Mouse (Mus musculus) midbrain, embryonic 14.5 days (tissue): Measurements from ENCODE around the gene Nudc. TPM values are rescaled to one million over a fixed set of nuclear protein-coding genes. Genes with fewer than 3 reads are reported as not detected.

Source experiments
- ATAC-seq: fragments of 200-750 bp; cut with Nextera tagmentation; 2 replicates; pipeline ENCODE4 v1.8.0; 2017; ENCODE audit warnings: moderate number of reproducible peaks, moderate library complexity; ENCODE audit not compliant: low FRiP score, low TSS enrichment
- DNase-seq: peaks from one replicate; pipeline ENCODE4 v3.0.0-alpha.2; 2015
- H3K27ac ChIP-seq: fragments of 300-500 bp; sonication (generic); replicated peaks from 2 replicates; pipeline ENCODE4 v1.5.1; 2014; ENCODE audit warnings: mild to moderate bottlenecking, low read depth, low read length, moderate library complexity
- H3K27me3 ChIP-seq: fragments of 300-500 bp; sonication (generic); 2 replicates; pipeline ENCODE4 v1.6.1; 2014; ENCODE audit warnings: low read length, control low read depth, mixed read lengths; ENCODE audit not compliant: control insufficient read depth, insufficient read depth
- H3K36me3 ChIP-seq: fragments of 300-500 bp; sonication (generic); 2 replicates; pipeline ENCODE4 v1.6.1; 2014; ENCODE audit warnings: low read length, control low read depth; ENCODE audit not compliant: control insufficient read depth, insufficient read depth
- H3K4me1 ChIP-seq: fragments of 300-500 bp; sonication (generic); 2 replicates; pipeline ENCODE4 v1.6.1; 2014; ENCODE audit warnings: mild to moderate bottlenecking, antibody characterized with exemption, low read length, control low read depth; ENCODE audit not compliant: control insufficient read depth, insufficient read depth
- H3K4me2 ChIP-seq: fragments of 300-500 bp; sonication (generic); 2 replicates; pipeline ENCODE4 v1.6.1; 2014; ENCODE audit warnings: mild to moderate bottlenecking, low read length, moderate library complexity
- H3K4me3 ChIP-seq: fragments of 300-500 bp; sonication (generic); replicated peaks from 2 replicates; pipeline ENCODE4 v1.5.1; 2014; ENCODE audit warnings: low read depth, low read length
- H3K9ac ChIP-seq: fragments of 300-500 bp; sonication (generic); replicated peaks from 2 replicates; pipeline ENCODE4 v1.6.1; 2014; ENCODE audit warnings: mild to moderate bottlenecking, low read length, moderate library complexity
- H3K9me3 ChIP-seq: fragments of 300-500 bp; sonication (generic); 2 replicates; pipeline ENCODE4 v1.6.1; 2016; ENCODE audit warnings: low read length, control low read depth, mixed read lengths; ENCODE audit not compliant: control insufficient read depth
- WGBS: fragments of 180-500 bp; shearing (Covaris S2); extraction: QIAGEN DNeasy Blood & Tissue Kit; methylation state at CpG from one replicate; pipeline ENCODE4 v1.1.7; 2014; 5-methylcytosine and 5-hydroxymethylcytosine counted together
- polyA plus RNA-seq: library from polyadenylated mRNA; unstranded; fragments of >200 nt; fragmentation: Nextera tagmentation; extraction: Ambion mirVana; gene quantifications from 2 replicates; pipeline ENCODE4 v1.2.1, GENCODE M21; 2014

The Nudc gene
- polyA plus RNA-seq, 1 experiment from 2014 or later, result 162 TPM

DNA sequence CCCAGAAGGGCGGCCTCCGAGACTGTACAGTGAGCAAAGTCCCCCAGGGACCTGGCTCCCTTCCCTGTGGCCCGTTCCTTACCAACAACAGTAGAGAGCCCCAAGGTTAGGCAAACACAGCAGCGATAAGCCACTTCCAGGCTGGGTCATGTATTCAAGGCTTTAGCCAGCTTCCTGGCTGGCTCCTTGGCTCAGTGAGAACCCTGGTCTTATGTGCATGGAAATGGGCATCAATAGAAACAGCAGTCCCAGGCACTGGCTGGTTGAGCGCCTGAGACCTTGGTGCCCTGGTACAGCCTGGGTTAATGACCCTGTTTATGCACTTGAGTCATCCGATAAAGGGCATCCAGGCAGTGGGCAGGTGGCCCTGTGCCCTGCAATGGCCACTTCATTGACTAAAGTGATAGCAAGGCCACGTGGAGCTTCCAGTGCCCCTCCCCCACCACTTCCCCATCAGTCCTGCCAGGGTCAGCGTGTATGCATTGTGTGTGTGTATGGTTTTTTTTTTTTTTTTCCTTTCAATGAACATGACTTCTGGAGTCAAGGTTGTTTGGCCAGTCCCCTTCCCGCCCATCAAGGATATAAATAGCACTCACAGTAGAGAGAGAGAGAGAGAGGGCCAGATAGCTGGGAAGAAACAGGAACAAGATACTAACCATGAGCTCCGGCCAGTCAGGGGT is 7.1 kb upstream of the Nudc start, which contains the start of gene Nr0b2:
TSS of gene Nr0b2 (plus strand) at position 609 of the 680 bp plus-strand sequence.
- no peak for DNase-seq
- no peak within 1 kb of the TSS for H3K4me3 ChIP-seq
- no peak within 1 kb of the TSS for H3K4me2 ChIP-seq
- H3K36me3 ChIP-seq, result no peaks in the 10 kb centered on the region
- no peak within 1 kb of the TSS for H3K27ac ChIP-seq
- ATAC-seq, result no peak
- no peaks in the 10 kb centered on the region for H3K9me3 ChIP-seq
- no peaks in the 10 kb centered on the region for H3K4me1 ChIP-seq
- 79% methylated on average over 10 of the region's 10 CpGs for WGBS
- H3K27me3 ChIP-seq, result no peaks in the 10 kb centered on the region
- no peak within 1 kb of the TSS for H3K9ac ChIP-seq

DNA sequence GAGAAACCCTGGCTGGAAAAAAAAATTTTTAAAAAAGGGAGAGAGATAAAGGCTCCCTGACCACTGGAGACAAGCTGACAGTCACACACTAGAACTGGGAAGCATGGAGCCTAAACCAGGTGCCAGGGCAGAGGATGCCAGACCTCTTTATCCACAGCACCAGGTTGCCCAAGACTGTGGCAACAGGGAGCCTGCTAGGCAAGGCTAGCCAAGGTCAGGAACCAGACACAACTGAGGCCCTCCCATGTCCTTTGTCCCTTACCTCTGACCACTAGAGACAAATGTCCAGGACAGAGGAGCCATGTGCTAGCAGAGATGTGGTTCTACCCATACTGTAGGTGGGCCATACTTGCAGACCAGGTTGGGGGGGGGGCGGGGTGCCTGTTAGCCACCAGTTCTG is 6.2 kb upstream of the Nudc start:
- Histone ChIP-seq H3K4me2 (no peak overlapping the region), H3K27ac (no peak overlapping the region), H3K4me1 (no peaks in the 10 kb centered on the region), H3K27me3 (no peaks in the 10 kb centered on the region), H3K36me3 (no peaks in the 10 kb centered on the region), H3K9ac (no peak overlapping the region), H3K4me3 (no peak overlapping the region), H3K9me3 (no peaks in the 10 kb centered on the region)
- ATAC-seq (no peak), DNase-seq (no peak)
- 68% methylated on average over 1 of the region's 1 CpGs for WGBS

DNA sequence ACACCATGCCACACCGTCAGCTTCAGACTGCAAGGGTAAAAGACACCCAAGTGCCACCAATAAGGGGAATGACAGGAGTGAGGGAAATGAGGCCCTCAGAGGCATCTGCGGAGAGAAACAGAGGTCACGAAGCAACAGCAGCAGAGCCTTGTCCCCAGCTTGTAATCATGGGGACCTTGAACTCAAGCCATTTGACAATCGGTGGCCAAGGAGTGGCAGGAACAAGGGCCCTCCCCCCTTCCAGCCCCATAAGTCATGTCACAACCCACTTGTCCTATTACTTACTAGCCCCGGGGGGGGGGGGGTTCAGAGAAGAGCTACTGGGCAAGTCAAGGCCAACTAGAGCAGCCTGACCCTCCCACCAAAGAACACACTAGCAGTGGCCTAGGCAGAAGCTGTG is 9.1 kb downstream of the Nudc start:
- no peak overlapping the region for H3K4me2 ChIP-seq
- H3K9ac ChIP-seq, result no peak overlapping the region
- H3K27ac ChIP-seq, result no peak overlapping the region
- no peak overlapping the region for H3K4me3 ChIP-seq
- peaks cover 89% of the 10 kb centered on the region for H3K36me3 ChIP-seq
- no peaks in the 10 kb centered on the region for H3K9me3 ChIP-seq
- DNase-seq, result no peak
- H3K4me1 ChIP-seq, result no peaks in the 10 kb centered on the region
- no peaks in the 10 kb centered on the region for H3K27me3 ChIP-seq
- no peak for ATAC-seq
- WGBS, result 92% methylated on average over 5 of the region's 5 CpGs

DNA sequence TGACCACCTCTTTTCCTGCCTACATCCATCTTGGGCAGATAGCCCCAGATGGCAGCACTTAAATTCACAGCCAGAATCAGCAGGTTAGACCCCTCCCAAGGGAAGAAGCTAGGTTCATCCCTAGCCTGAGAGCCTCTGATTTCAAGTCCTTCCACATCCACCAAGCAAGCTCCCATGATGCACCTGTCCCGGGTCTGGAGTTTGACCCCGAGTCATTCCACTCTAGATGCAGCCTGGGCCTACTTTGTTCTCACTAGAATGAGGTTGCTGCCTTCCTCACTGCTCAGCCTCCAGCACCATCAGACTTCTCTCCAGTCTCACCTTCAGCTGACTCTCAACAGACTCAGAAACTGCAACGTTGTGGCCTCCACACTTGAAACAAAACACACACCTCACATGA is 9.7 kb downstream of the Nudc start:
- WGBS, result 92% methylated on average over 3 of the region's 3 CpGs
- ATAC-seq, result no peak
- H3K27ac ChIP-seq, result no peak overlapping the region
- H3K36me3 ChIP-seq, result peaks cover 90% of the 10 kb centered on the region
- no peak for DNase-seq
- H3K4me2 ChIP-seq, result no peak overlapping the region
- H3K4me1 ChIP-seq, result no peaks in the 10 kb centered on the region
- no peak overlapping the region for H3K4me3 ChIP-seq
- no peaks in the 10 kb centered on the region for H3K9me3 ChIP-seq
- H3K9ac ChIP-seq, result no peak overlapping the region
- no peaks in the 10 kb centered on the region for H3K27me3 ChIP-seq

DNA sequence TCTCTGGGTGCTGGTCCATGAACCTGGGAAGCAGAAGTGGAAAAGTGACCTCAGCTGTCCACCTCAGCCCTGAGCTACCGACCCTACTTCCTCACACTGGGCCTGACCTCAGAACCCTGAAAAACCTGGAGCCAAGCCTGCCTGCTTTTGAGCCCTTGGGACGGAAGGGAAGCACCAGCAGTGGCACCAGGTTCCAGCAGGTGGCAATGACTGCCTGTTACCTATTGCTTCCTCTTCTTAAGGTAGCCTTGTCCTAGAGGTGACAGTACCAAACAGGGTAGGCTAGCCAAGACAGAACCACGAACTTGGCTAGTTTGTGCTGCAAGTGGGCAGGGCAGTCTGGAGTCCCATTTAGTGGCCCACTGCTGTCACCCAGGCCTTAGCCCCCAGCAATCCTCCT is 13.0 kb downstream of the Nudc start:
- H3K4me3 ChIP-seq, result no peak overlapping the region
- H3K9ac ChIP-seq, result no peak overlapping the region
- no peak for DNase-seq
- no peaks in the 10 kb centered on the region for H3K27me3 ChIP-seq
- WGBS, result 86% methylated on average over 3 of the region's 3 CpGs
- no peaks in the 10 kb centered on the region for H3K4me1 ChIP-seq
- H3K36me3 ChIP-seq, result peaks cover 90% of the 10 kb centered on the region
- H3K9me3 ChIP-seq, result no peaks in the 10 kb centered on the region
- no peak for ATAC-seq
- H3K4me2 ChIP-seq, result no peak overlapping the region
- H3K27ac ChIP-seq, result no peak overlapping the region

DNA sequence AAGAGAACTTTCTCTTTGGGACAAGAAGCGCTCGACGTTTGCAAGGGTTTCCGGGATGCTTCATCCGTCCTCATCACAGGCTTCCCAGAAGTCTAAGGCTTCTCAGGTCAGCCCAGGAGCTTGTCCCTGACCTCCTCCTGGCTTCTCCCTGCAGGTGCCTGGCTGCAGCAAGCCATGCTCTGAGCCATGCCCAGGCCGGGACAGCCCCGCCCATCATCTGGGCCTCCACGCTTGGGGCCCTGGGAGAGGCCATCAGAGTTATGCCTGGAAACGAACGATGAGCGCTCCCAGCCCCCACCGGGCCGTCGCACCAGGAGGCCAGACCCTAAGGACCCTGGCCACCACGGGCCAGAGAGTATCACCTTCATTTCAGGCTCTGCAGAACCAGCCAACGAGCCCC is 18.0 kb downstream of the Nudc start:
- no peak overlapping the region for H3K4me2 ChIP-seq
- H3K4me3 ChIP-seq, result no peak overlapping the region
- H3K4me1 ChIP-seq, result no peaks in the 10 kb centered on the region
- H3K9me3 ChIP-seq, result no peaks in the 10 kb centered on the region
- H3K27me3 ChIP-seq, result no peaks in the 10 kb centered on the region
- no peak overlapping the region for H3K27ac ChIP-seq
- DNase-seq (no peak), ATAC-seq (no peak)
- no peak overlapping the region for H3K9ac ChIP-seq
- WGBS, result 77% methylated on average over 16 of the region's 16 CpGs
- peaks cover 45% of the 10 kb centered on the region for H3K36me3 ChIP-seq

DNA sequence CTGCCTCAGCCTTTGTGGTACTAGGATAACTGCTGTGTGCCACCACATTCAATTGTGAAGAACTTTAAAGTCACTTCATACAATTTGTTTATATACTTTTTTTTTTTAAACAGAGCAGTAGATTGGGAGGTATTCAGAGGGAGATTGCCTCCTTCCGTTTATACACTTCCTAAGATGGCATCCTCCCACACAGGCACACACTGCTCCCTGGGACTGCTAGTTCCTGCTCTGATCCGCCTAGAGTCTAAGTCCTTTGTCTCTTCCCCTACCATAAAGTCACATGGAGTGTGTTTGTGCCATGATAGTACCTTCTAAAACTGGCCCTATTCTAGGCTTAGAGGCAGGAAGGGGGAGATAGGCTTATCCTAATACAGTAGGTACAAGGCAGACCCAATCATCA is 24.3 kb downstream of the Nudc start:
- 70% methylated on average over 2 of the region's 2 CpGs for WGBS
- DNase-seq, result no peak

DNA sequence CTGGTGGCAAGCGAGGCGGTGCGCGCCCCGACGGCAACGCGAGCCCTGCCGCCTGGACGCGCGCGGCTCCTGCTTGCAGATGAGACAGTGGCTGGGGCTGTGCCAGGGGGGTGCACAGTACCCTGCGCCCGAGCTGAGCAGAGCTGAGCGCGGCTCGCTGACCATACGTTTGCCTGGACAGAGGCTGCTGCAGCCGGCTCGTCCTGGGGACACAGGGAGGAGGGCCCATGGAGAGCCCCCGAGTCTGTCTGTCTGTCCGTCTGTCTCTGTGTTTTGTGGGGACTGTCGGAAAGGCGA is 26.5 kb downstream of the Nudc start:
- H3K4me1 ChIP-seq, result no peaks in the 10 kb centered on the region
- peak overlapping the region; percentile 25 for H3K4me2 ChIP-seq
- peaks cover 38% of the 10 kb centered on the region for H3K27me3 ChIP-seq
- DNase-seq, result no peak
- ATAC-seq, result no peak
- peak overlapping the region; percentile 18; the same call in 1 of the 2 replicates for H3K4me3 ChIP-seq
- WGBS, result 7% methylated on average over 25 of the region's 25 CpGs
- H3K36me3 ChIP-seq, result no peaks in the 10 kb centered on the region
- H3K27ac ChIP-seq, result no peak overlapping the region
- no peaks in the 10 kb centered on the region for H3K9me3 ChIP-seq
- H3K9ac ChIP-seq, result no peak overlapping the region

More for the DNA sequence above, 24.3 kb downstream of the Nudc start:
- Histone ChIP-seq H3K4me1 (no peaks in the 10 kb centered on the region), H3K9me3 (no peaks in the 10 kb centered on the region), H3K27ac (no peak overlapping the region), H3K4me3 (no peak overlapping the region), H3K4me2 (no peak overlapping the region), H3K9ac (no peak overlapping the region), H3K36me3 (no peaks in the 10 kb centered on the region), H3K27me3 (peaks cover 37% of the 10 kb centered on the region)
- ATAC-seq, result no peak

DNA sequence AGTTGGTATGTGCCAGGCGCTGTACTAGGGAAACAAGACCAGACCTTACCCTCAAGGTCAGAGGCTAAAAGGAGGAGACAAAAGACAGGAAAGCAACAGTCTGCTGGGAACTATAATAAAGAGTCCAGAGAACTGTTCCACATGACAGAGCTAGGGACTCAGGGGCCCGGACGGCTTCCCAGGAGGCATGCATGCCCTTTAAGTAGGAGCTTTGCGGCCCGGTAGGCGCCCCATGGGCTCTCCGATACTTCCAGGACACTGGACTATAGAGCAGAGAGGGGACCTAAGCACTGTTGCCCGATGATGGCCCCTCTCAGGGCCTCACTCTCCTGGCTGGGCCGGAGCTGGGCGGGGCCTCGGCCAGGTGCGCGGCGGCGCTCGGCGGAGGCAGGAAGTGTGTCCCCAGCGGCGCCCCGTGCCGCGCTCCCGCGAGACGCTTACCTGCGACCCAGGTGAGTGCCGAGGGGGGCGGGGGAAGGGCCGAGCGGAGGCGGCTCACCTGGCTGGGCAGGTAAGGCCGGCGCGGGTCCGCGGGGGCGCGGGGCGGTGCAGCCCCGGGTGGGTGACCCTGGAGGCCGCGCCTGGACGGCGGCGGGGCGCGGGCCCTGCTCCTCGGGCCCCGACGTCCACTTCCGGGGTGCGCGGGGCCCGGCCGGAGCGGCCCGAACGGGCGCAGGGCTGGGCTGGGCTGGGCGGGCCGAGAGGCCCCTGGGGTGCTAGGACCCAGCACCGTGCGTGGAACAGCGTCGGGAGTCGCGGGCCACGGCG is 27.0 kb downstream of the Nudc start, which contains the start of gene Kdf1:
TSS of gene Kdf1 (plus strand) at position 363 of the 768 bp plus-strand sequence.
- H3K4me2 ChIP-seq, result peak within 1 kb of the TSS; percentile 25
- no peak for DNase-seq
- ATAC-seq, result no peak
- peak within 1 kb of the TSS; percentile 18 for H3K4me3 ChIP-seq
- H3K4me1 ChIP-seq, result no peaks in the 10 kb centered on the region
- H3K9ac ChIP-seq, result no peak within 1 kb of the TSS; the same call in 1 of the 2 replicates
- WGBS, result 4% methylated on average over 65 of the region's 69 CpGs
- H3K27ac ChIP-seq, result no peak within 1 kb of the TSS
- H3K36me3 ChIP-seq, result no peaks in the 10 kb centered on the region
- H3K9me3 ChIP-seq, result no peaks in the 10 kb centered on the region
- H3K27me3 ChIP-seq, result peaks cover 38% of the 10 kb centered on the region
